Mouse (Mus musculus) left cerebral cortex, adult 11 months (tissue): ENCODE data around the gene Trp53i13.

ENCODE experiments used
- DNase-seq: peaks from one replicate; pipeline ENCODE4 v3.0.0; 2022; ENCODE audit warnings: low spot score

Trp53i13 gene

GRCm38 (mm10) chr11:77508068-77509021 lies 7.4 kb downstream of the Trp53i13 start:
- no peak for DNase-seq

DNA sequence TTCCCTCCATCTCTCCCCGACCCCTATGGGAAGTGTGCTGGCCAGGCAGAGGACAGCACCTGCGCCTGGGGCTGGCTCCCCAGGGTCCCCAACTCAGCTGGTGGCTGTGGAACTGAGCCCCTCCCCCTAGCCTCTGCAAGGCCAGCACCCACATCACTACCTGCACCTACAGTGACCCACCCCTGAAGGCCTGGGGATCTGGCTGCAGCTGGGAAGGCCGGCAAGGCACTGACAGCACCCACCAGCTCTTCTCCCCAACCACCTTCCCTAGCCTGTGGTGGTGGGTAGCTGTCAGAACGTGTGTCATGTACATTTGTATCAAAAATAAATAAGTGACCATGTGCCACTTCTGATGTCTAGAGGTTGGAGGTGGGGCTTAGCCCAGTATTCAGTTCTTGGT lies 8.4 kb downstream of the Trp53i13 start:
- DNase-seq = no peak

DNA sequence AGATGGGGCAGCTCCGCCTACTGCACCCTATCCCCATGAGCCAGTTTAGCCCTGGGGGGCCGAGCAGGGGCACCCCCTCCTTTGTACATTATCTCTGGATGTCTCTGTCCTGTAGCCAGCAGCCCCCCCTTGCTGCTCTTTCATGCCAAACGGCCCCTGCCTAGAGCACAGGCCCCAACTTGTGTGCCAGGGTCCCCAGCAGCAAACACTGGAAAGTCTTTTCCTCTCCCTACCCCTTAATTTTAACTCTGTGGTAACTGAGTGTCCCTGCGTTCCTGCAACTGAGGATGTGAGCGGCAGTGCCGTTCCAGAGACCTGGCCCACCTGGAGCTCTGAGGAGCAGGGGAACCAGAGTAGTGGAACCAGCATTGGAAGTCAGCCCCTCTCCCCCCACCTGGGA lies 8.8 kb downstream of the Trp53i13 start:
- no peak for DNase-seq

DNA sequence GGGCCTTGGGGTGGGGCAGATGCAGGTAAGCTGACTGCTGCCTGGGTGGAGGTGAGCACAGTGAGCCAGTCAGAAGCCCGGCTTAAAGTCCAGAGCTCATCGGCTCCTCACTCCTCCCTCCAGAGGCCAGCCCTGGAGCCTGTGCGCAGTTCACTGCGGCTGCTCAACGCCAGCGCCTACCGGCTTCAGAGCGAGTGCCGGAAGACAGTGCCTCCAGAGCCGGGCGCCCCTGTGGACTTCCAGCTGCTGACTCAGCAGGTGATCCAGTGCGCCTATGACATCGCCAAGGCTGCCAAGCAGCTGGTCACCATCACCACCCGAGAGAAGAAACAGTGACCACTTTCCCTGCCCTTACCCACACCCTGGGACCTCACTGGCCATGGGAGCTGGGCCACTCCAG lies 9.5 kb downstream of the Trp53i13 start:
- no peak for DNase-seq

- no peak for DNase-seq
Observed at GRCm38 (mm10) chr11:77505291-77505980, 10.3 kb downstream of the Trp53i13 start.

DNA sequence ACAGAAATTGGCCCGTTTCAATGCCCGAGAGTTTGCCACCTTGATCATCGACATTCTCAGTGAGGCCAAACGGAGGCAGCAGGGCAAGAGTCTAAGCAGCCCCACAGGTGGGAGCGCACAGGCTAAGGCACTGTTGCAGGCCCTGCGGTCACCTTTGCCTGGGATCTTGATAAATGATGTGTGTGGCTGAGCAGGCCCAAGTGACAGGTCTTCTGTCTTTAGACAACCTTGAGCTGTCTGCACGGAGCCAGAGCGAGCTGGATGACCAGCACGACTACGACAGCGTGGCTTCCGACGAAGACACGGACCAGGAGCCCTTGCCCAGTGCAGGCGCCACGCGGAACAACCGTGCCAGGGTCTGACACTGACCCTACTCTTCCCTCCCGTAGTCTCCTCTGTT lies 11.4 kb downstream of the Trp53i13 start:
- DNase-seq = no peak

GRCm38 (mm10) chr11:77503511-77503910 lies 12.3 kb downstream of the Trp53i13 start:
- DNase-seq = no peak

DNA sequence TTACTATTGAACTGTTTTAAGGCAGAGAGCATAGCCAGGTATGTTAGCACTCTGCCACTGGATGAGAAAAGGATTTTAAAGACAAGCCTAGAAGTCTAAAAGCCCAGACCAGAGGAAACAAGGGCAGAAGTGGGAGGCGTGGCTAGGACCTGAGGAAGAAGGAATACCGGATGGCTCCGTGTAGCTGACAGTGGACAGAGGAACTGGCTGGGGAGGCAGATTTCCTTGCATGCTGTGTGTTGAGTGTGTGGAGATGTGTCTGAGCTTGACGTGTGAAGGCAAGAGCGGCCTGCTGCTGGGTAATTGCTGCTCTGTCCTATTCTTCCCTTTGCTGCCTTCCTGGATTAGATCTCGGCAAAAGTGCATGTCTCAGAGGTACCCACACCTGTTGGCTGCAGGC lies 13.3 kb downstream of the Trp53i13 start:
- no peak for DNase-seq

- DNase-seq = no peak
Observed at GRCm38 (mm10) chr11:77501971-77502370, 13.8 kb downstream of the Trp53i13 start.

DNA sequence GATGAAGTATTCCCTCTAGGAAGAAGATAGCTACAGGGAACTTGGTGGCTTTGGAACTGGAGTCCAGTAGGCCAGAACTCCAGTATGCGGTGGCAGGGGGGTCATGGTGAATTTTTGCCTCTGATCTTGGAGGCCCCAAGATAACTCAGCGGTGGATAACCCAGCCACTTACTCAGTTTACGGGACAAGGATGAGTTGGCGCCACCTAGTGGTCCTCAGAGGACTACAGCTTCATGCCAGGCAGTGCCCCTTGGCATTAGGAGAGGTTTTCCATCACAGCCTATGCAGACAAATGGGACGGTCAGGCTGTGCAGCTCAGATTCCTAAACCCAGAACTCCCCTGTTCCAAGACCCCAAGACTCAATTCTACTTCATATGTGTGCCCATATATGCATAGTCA lies 14.4 kb downstream of the Trp53i13 start:
- DNase-seq = no peak

GRCm38 (mm10) chr11:77500361-77501325 lies 15.1 kb downstream of the Trp53i13 start:
- DNase-seq = no peak

- DNase-seq = no peak
Observed at GRCm38 (mm10) chr11:77499354-77499753, 16.4 kb downstream of the Trp53i13 start.

DNA sequence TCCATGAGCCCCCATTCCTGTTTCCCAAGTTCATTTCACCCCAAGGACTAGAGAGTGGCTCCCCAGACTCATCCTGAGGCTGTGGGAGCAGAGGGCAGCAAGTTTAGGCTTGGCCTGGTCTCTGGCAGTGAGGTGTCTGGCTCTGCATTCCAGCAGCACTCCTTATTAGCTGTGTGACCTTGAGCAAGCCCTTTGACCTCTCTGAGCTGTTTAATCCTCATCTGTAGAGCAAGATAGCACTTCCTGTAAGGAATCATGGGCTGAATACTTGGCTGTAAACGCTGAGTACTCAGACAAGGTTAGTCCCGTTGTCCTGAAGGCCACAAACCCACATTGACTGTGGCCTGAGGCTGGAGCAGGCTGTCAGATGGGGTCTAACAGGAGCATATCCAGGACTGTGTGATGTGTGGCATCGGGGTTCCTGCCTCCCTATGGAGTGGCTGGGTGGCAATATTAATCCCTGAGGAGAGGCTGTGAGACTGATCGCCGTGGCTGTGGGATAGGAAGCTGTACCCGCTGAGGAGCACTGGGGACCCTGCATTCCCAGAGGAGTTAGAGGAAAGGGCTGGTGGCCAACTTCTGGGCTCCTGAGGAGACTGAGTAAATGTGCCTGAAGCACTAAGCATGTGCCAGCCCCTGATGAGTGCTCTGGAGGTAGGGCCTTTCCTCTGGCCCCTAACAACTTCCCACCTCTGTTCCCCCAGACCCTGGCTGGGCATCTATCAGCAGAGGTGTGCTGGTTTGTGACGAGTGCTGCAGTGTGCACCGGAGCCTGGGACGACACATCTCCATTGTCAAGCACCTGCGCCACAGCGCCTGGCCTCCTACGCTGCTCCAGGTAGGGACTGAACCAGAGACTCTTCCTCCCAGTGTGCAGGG lies 17.3 kb downstream of the Trp53i13 start:
- DNase-seq = no peak

DNA sequence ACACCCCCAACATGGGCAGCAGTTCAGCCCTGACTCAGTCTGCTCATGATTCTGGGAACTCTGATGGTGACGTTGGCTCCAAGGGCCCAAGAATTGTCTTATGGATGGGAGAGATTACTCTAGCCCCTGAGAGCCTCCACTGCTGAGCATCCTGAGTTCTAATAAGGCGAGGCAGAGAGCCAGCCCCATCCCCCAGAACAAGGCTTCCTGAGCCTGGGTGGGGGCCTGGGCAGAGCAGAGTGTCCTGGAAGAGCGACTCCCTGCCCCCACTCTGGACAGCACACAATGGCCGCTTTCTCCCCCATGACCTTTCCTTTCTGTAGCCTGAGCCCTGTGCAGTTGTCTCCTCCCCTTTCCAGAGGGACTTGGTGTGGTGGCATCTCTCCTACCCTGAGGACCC lies 17.9 kb downstream of the Trp53i13 start:
- no peak for DNase-seq

DNA sequence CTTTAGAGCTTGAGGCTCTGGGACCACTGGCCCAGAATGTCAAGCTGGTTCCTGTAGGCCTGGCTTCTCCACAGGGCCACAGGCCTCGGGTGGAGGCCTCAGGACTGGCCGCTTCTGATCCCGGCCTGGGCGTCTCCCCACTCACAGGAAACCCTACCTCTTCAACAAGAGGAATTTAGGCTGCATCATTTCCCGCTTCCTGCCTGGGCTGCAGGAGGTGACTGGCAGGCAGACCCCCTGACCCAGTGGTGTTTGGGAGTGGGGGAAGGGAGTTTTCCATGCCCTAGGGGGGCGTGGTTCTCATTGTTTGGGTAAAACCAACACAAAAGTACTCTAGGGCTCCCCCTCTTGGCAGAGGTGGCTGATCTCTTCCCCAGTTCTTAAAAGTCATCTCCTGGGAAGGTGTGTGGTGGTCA lies 18.4 kb downstream of the Trp53i13 start:
- no peak for DNase-seq

- DNase-seq = no peak
Observed at GRCm38 (mm10) chr11:77495507-77495906, 20.3 kb downstream of the Trp53i13 start.

- no peak for DNase-seq
Observed at GRCm38 (mm10) chr11:77494782-77495181, 21.0 kb downstream of the Trp53i13 start.

GRCm38 (mm10) chr11:77494344-77494676 lies 21.5 kb downstream of the Trp53i13 start:
- DNase-seq = no peak

GRCm38 (mm10) chr11:77493512-77494343 lies 22.1 kb downstream of the Trp53i13 start, which contains the start of gene Git1:
Git1 (plus strand) TSS chr11:77493562.
- DNase-seq = no peak

DNA sequence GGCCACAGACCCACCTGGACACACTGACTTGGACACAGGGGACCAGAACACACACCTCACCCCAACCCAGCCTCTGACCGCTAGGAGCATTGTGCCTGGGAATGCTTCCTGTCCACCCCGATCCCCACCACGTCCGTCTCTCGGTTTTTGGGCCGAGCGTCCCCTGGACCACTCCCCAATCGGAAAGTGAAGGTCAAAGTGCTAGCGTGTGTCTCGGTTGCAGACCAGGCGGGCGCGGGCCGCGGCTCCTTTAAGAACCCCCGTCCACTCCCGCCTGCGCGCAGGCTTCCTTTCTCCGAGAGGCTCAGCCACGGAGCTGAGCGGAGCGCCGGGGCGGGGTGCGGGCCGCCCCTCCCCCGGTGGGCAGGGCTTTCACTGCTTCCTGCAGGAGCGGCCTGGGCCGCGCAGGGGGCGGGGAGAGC lies 22.9 kb downstream of the Trp53i13 start:
- peak; percentile 86 for DNase-seq
